Mouse (Mus musculus): Measurements from ENCODE around the gene Antxrl.

Antxrl gene

GRCm38 (mm10) chr14:34052516-34052915, at the start of gene Antxrl:
Gene Antxrl (plus strand): TSS chr14:34052707.
- no peak for DNase-seq (ENCODE audit: low read depth)

- no peak for DNase-seq (ENCODE audit: low read depth)
These were observed 37.4 kb upstream of the Antxrl start, which contains the start of gene Gm30083 for GRCm38 (mm10) chr14:34015063-34015462. Gene Gm30083 (minus strand): TSS chr14:34015182.

GRCm38 (mm10) chr14:34016381-34016780, 36.1 kb upstream of the Antxrl start, which contains the start of gene Gm5460:
Gene Gm5460 (plus strand): TSS chr14:34016758.
- no peak for DNase-seq (ENCODE audit: low read depth)

GRCm38 (mm10) chr14:34016938-34017337, 35.6 kb upstream of the Antxrl start:
- no peak for DNase-seq (ENCODE audit: low read depth)

GRCm38 (mm10) chr14:34026710-34027109, 25.8 kb upstream of the Antxrl start:
- DNase-seq (ENCODE audit: low read depth): no peak

GRCm38 (mm10) chr14:34033841-34034610, 18.5 kb upstream of the Antxrl start:
- no peak for DNase-seq (ENCODE audit: low read depth)

GRCm38 (mm10) chr14:34041241-34041640, 11.3 kb upstream of the Antxrl start:
- no peak for DNase-seq (ENCODE audit: low read depth)

GRCm38 (mm10) chr14:34043341-34043740, 9.2 kb upstream of the Antxrl start:
- DNase-seq (ENCODE audit: low read depth): no peak

GRCm38 (mm10) chr14:34050101-34050779, 2.3 kb upstream of the Antxrl start:
- DNase-seq (ENCODE audit: low read depth): no peak

- no peak for DNase-seq (ENCODE audit: low read depth)
These were observed 19.2 kb downstream of the Antxrl start for GRCm38 (mm10) chr14:34071665-34072064.

- no peak for DNase-seq (ENCODE audit: low read depth)
These were observed 22.8 kb downstream of the Antxrl start for GRCm38 (mm10) chr14:34075346-34075745.

- no peak for DNase-seq (ENCODE audit: low read depth)
These were observed 24.7 kb downstream of the Antxrl start for GRCm38 (mm10) chr14:34077222-34077621.

- DNase-seq (ENCODE audit: low read depth): no peak
These were observed 25.8 kb downstream of the Antxrl start for GRCm38 (mm10) chr14:34078293-34078692.

GRCm38 (mm10) chr14:34080321-34080997, 28.0 kb downstream of the Antxrl start:
- peak; percentile 66 for DNase-seq (ENCODE audit: low read depth)

- DNase-seq (ENCODE audit: low read depth): no peak
These were observed 33.2 kb downstream of the Antxrl start, which contains the start of gene Anxa8 for GRCm38 (mm10) chr14:34085731-34086130. Gene Anxa8 (plus strand): TSS chr14:34085981.

- DNase-seq (ENCODE audit: low read depth): no peak
These were observed 34.3 kb downstream of the Antxrl start for GRCm38 (mm10) chr14:34086806-34087205.

- DNase-seq (ENCODE audit: low read depth): no peak
These were observed 35.4 kb downstream of the Antxrl start for GRCm38 (mm10) chr14:34087856-34088398.

GRCm38 (mm10) chr14:34089796-34090195, 37.3 kb downstream of the Antxrl start:
- no peak for DNase-seq (ENCODE audit: low read depth)

- no peak for DNase-seq (ENCODE audit: low read depth)
These were observed 39.0 kb downstream of the Antxrl start for GRCm38 (mm10) chr14:34091475-34091874.

GRCm38 (mm10) chr14:34092856-34093255, 40.3 kb downstream of the Antxrl start:
- DNase-seq (ENCODE audit: low read depth): no peak

GRCm38 (mm10) chr14:34096161-34096560, 43.7 kb downstream of the Antxrl start:
- DNase-seq (ENCODE audit: low read depth): no peak

- DNase-seq (ENCODE audit: low read depth): no peak
These were observed 50.1 kb downstream of the Antxrl start, which contains the start of gene A630023A22Rik for GRCm38 (mm10) chr14:34102601-34103000. Gene A630023A22Rik (minus strand): TSS chr14:34102754.
